Mouse (Mus musculus): ENCODE results near the gene Rev1. TPM values are rescaled to one million over a fixed set of nuclear protein-coding genes. Genes with fewer than 3 reads are reported as not detected.

Rev1 gene
- polyA plus RNA-seq, 1 experiment from 2014 or later = 31.6 TPM

GRCm38 (mm10) chr1:38011647-38012046 lies 118.0 kb downstream of the Rev1 start:
- Histone ChIP-seq H3K4me1 (ENCODE audit: control insufficient read depth, insufficient read depth, low read length) (no peaks in the 10 kb centered on the region), H3K9me3 (ENCODE audit: control insufficient read depth, low read length) (no peaks in the 10 kb centered on the region), H3K4me2 (no peak overlapping the region), H3K27ac (ENCODE audit: low read depth, low read length) (no peak overlapping the region), H3K27me3 (ENCODE audit: control insufficient read depth, insufficient read depth, low read length) (no peaks in the 10 kb centered on the region), H3K4me3 (ENCODE audit: low read depth, low read length) (no peak overlapping the region), H3K9ac (ENCODE audit: low read length) (no peak overlapping the region), H3K36me3 (ENCODE audit: control insufficient read depth, insufficient read depth, low read length) (no peaks in the 10 kb centered on the region)
- 81% methylated on average over 6 of the region's 6 CpGs for WGBS
- ATAC-seq (ENCODE audit: low FRiP score) (no peak), DNase-seq (ENCODE audit: low spot score, missing footprints) (no peak)

- no peak overlapping the region for H3K4me2 ChIP-seq
- no peaks in the 10 kb centered on the region for H3K9me3 ChIP-seq (ENCODE audit: control insufficient read depth, low read length)
- no peaks in the 10 kb centered on the region for H3K4me1 ChIP-seq (ENCODE audit: control insufficient read depth, insufficient read depth, low read length)
- H3K27me3 ChIP-seq (ENCODE audit: control insufficient read depth, insufficient read depth, low read length) = no peaks in the 10 kb centered on the region
- H3K27ac ChIP-seq (ENCODE audit: low read depth, low read length) = no peak overlapping the region
- WGBS = 75% methylated on average over 3 of the region's 3 CpGs
- ATAC-seq (ENCODE audit: low FRiP score) (no peak), DNase-seq (ENCODE audit: low spot score, missing footprints) (no peak)
- H3K36me3 ChIP-seq (ENCODE audit: control insufficient read depth, insufficient read depth, low read length) = no peaks in the 10 kb centered on the region
- no peak overlapping the region for H3K9ac ChIP-seq (ENCODE audit: low read length)
- no peak overlapping the region for H3K4me3 ChIP-seq (ENCODE audit: low read depth, low read length)
Measured at GRCm38 (mm10) chr1:38006741-38007140, 122.9 kb downstream of the Rev1 start.

GRCm38 (mm10) chr1:38003046-38003445 lies 126.6 kb downstream of the Rev1 start:
- Histone ChIP-seq H3K9me3 (ENCODE audit: control insufficient read depth, low read length) (no peaks in the 10 kb centered on the region), H3K27me3 (ENCODE audit: control insufficient read depth, insufficient read depth, low read length) (no peaks in the 10 kb centered on the region), H3K36me3 (ENCODE audit: control insufficient read depth, insufficient read depth, low read length) (no peaks in the 10 kb centered on the region), H3K27ac (ENCODE audit: low read depth, low read length) (no peak overlapping the region), H3K9ac (ENCODE audit: low read length) (no peak overlapping the region), H3K4me1 (ENCODE audit: control insufficient read depth, insufficient read depth, low read length) (peaks cover 9% of the 10 kb centered on the region), H3K4me3 (ENCODE audit: low read depth, low read length) (no peak overlapping the region), H3K4me2 (no peak overlapping the region)
- no peak for DNase-seq (ENCODE audit: low spot score, missing footprints)
- 88% methylated on average over 3 of the region's 3 CpGs for WGBS
- no peak for ATAC-seq (ENCODE audit: low FRiP score)

Other genes with a start within 250 kb of the Rev1 start
- gene Mitd1, start 239.4 kb downstream of the Rev1 start, polyA plus RNA-seq (2014; fragmentation: Nextera tagmentation; extraction: Ambion mirVana) = 27.7 and 27.8 TPM in 2 replicates
- 229 and 237 TPM in 2 replicates for gene Mrpl30, start 239.3 kb downstream of the Rev1 start, polyA plus RNA-seq (2014; fragmentation: Nextera tagmentation; extraction: Ambion mirVana)
- gene Lyg2, start 213.3 kb downstream of the Rev1 start, polyA plus RNA-seq (2014; fragmentation: Nextera tagmentation; extraction: Ambion mirVana) = not detected in 2 replicates
- not detected in 2 replicates for gene Lyg1, start 172.0 kb downstream of the Rev1 start, polyA plus RNA-seq (2014; fragmentation: Nextera tagmentation; extraction: Ambion mirVana)
- gene Txndc9, start 131.9 kb downstream of the Rev1 start, polyA plus RNA-seq (2014; fragmentation: Nextera tagmentation; extraction: Ambion mirVana) = 176 and 188 TPM in 2 replicates
- 27.6 and 28.9 TPM in 2 replicates for gene Eif5b, start 131.8 kb downstream of the Rev1 start, polyA plus RNA-seq (2014; fragmentation: Nextera tagmentation; extraction: Ambion mirVana)